Mouse (Mus musculus) bone marrow macrophage, adult 2 months (primary cell): ENCODE measurements around the gene Sec24c.

Source experiments
- CTCF ChIP-seq: IDR thresholded peaks from 2 replicates; pipeline ENCODE4 v1.5.1; 2012; ENCODE audit warnings: low read depth, mild to moderate bottlenecking, low read length, moderate library complexity
- POLR2A ChIP-seq: IDR thresholded peaks from 2 replicates; pipeline ENCODE4 v1.6.1; 2012; ENCODE audit warnings: mild to moderate bottlenecking, low read depth, low read length, borderline replicate concordance

DNA sequence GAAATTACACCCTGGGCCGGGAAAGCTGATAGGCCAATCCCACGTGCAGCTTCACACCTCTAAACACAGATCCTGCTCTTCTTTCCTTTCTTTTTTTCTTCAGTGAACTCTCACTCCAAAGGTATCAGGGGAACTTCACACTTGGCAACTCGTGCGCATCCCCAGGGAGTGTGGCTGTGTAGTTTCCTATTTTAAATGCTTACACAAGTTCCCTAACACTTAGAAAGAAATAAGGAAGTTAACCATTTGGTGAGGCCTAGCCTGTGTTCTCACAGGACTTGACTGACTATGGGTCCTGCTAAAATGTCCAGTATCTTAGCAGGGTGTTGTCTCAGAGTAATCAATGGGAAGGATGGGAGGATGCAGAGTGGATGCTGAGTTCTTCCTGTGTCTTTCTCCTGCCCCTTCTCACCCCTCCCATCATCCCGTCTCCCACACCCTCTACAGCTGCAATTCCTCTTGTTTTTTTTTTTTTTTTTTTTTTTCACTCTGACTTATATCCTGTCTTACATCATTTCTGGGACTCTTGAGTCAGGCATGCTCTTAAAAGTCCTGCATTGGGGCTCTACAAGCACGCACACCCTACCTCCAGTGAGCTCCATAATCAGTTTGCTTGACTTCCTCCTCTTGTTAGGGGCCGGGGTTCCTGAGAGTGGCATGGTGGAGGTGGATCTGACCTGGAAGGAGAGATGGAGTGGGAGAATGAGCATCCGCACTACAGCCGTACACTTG lies 19.3 kb upstream of the Sec24c start:
- TF ChIP-seq POLR2A (no peak), CTCF (no peak)
